Mouse (Mus musculus) ovary, adult 18-20 months (tissue): ENCODE data around the gene Dgkd.

Experiments
- DNase-seq: peaks from one replicate; pipeline ENCODE4 v3.0.0; 2022; ENCODE audit warnings: low spot score, mixed read lengths

Gene Dgkd

DNA sequence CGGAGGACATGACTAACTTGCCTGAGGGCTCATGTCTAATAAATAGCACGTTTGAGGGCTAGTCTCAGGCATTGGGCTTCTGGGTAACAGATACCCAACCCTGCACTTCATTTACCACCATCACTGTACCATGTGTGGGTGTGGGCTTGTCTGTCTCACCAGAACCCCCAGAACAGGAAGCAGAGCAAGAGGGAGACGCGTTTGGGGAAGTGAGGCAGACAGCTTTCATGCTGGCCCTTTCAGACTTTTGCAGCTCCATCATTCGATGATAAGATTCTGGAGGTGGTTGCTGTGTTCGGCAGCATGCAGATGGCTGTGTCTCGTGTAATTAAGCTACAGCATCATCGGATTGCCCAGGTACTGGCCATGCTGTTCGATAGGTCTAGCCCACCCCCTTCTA is 82.0 kb downstream of the Dgkd start:
- DNase-seq = no peak

DNA sequence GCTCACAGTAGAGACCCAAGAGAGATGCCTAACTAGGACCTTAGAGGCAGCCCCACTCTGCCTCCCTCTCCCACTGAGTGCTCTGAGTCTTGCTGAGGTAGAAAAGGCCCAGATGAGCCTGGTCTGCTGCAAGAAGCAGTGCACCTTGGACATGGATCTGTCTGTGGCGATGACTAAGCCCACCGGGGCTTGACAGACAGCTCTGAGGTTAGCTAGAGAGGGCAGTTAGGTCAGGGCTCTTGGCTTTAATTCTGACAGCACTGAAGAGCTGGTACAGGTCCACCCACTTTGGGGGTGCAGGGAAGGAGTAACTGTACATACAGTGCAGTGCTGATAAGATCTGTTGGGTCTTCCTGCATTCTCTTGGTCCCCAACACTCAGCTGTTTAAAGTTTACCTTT is 82.5 kb downstream of the Dgkd start:
- no peak for DNase-seq

DNA sequence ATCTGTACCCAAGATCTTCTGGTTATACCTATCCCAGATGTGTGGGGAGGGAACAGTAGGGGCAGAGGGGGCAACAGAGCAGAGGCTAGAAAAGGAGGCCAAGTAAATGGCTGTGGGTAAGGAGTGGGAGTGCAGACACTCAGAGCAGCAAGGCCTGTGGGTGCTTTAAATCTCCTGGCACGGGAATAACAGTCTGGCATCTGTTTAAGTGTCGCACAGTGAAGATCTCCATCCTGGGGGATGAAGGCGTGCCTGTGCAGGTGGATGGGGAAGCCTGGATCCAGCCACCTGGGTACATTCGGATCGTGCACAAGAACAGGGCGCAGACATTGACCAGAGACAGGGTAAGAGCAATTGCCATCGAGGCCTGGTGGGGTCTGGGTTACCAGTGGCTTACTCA is 83.0 kb downstream of the Dgkd start:
- no peak for DNase-seq

DNA sequence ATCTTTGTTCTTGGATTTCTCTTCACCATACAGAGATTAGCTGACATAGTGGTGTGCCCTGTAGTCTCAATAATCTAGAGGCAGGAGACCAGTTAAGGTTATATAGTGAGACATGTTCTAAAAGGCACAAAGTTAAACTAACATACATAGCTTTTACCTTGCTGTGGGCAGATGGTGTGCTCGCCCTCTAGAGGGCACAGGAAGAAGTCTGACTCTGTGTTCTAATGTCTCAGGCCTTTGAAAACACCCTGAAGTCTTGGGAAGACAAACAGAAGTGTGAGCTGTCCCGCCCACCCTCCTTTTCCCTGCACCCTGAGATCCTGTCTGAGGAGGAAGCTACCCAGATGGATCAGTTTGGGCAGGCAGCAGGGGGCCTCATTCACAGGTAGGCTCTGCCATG is 83.4 kb downstream of the Dgkd start:
- no peak for DNase-seq

DNA sequence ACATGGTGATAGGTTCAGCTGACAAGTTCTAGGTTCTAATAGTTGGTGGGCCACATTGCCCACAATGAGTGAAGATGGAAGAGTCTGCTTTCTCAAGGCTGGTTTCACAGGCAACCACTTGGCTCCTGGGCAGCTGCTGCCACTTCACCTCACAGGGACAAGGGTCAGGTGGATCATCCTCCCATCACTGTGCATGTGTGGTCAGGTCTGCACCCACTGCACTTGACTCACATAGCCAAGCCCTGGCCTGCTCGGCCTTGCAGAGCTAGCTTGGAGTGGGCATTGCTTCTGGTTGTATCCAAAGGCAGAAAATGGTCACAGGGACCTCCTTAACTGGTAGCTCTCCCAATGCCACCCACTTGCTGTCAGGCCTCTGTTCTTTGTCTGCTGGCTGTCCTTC is 88.7 kb downstream of the Dgkd start:
- no peak for DNase-seq

DNA sequence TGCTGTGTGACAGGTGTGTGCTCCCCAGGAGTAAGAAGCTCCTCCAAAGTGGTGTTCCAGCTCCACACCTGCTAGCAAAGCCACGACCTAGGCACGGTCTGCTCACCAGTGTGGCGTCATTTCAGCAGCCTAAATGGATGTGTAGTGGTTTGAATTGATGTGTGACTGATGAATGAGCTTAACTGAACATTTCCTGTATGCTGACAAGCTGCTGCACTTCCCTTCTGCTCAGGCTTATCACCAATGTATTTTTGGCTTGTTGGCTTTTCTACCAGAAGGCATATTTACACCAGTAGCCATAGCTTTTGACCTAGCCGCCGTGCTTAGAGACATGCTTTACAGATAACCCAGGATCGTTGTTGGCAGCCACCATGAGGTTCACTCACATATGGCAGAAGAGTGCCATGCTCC is 94.6 kb downstream of the Dgkd start:
- no peak for DNase-seq

DNA sequence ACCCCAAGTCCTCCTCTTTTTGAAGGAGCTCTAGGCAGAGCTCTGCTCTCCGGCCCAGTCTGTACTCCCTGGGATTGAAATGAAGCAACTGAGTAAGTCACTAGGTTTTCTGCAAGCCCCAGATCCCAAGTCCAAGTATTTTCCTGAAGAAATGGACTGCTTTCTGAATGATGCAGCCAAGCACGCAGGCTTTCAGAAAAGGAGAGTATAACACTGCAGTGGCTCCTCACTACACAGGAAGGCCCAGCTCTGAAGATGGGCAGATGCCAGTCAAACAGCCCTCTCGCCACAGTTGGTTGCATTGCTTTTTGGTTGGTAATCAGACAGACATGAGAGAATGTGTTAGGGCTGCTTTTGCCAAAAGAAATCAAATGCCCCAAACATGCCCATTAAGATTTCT is 98.6 kb downstream of the Dgkd start:
- DNase-seq = no peak

DNA sequence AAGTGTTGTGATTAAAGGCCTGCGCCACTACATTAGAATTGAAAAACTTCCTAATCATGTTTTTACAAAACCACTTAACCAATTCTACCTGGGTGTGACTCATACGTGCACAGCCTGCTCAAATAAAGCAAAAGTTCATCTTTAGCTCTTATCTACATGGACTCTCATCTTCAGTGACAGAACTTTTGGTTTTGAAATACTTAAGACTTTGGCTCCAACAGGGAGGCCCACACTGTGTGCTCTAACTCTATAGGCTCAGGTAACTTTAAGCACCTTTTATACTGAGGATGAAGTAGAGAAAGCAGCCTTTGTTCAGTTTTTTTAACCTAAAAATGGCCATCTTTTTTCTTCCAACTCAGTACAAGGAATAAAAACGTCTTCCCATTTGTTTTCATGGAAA is 100.0 kb downstream of the Dgkd start:
- DNase-seq = no peak

DNA sequence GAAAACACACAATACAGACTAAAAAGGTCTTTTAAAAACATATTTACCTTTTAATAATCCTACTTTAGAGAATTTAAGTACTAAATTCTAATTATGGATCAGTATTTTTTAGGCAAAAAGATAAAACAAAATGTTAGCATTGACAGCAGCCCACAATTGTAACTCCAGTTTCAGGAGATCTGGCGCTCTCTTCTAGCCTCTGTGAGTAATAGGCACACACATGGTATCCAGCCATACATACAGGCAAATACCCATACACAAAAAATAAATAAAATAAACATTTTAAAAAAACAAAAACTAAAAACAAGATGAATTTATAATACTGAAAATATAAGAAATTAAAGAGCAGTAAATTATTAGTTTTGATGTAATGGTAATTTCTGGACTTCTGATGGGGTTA is 105.8 kb downstream of the Dgkd start:
- no peak for DNase-seq

DNA sequence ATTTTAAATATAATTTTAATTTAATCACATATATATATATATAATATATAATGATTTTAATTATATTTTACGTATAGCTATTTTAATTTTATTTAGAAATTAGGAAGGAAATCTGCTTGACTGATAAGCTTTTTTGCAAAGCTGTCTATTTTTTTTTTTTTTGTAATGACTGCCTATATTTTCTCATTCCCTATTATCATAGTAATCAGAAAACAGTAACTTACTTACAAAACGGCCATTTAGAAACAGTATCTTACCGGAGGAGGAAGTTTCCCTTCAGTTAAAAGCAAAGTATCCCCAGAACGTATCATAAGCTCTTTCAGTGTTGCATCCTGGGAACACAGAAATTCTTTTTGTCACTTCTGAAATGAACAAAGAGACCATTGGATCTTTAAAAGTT is 106.4 kb downstream of the Dgkd start:
- DNase-seq = no peak

DNA sequence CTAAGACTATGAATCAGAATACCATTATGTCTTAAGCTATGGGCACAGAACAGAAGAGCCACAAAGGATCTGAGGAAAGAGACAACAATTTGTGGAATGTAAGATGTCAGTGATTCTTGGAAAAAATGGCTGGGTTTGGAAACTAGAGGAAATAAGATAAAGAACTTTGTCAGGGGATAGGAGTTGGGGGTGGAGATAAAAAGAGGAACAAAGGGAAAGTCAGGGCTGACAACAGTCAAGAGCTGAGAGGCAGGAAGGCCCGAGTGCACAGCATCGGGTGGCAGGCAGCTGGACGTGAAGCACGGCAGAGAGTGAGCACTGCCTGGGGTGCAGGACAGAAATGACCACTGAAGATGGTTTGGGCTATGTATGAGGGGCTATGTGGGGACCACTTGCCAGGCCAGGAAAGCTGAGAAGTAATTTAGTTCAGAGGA is 106.9 kb downstream of the Dgkd start:
- DNase-seq = no peak

DNA sequence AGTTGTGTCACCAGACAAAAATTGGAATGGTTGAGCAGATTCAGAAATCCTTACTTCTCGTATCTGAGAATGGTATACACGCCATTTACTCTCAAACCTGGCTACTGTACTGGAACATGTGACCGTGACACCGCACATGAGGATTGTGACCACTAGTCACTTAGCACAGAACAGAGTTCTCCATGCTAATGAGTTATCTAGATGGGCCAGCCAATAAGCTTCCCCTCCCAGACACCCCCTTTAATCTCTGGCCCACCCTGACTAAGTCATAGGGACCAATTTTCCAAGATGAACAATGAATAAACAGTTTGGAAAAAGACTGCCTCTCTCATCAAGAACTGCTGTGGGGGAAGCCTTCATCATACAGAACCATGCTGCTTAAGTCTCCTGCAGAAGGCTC is 107.7 kb downstream of the Dgkd start:
- no peak for DNase-seq

DNA sequence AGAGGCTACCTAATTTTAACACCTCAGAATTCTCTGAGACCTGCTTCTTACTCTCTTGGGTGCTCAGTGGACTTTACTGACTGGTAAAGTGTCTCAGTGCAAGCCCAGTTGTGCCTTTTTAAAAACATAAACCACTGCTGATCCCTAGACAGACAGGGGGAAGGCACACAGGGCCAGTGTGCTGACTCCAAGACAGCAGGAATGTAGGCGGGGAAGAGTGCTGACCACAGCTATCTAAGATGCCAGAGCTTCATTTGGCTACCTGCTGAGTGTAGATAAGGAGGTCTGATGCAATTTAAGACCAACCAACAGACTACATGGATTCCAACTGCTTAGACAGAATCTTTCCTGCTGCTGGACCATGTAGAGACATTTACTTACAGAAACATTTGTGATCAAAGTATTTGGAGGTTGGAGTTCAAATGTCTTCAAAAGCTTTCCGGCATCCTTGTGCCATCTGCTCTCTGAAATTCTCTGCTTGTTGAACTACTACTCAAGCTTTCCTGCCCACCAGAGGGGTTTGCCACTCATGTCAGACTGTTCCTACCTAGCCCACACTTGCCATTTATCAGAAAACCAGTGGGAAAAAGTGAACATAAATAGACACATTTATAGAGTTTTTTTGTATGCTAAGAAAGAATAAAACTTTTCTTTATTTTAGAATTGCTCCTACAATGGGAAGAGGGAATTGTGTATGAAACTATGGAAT is 108.5 kb downstream of the Dgkd start:
- DNase-seq = no peak

DNA sequence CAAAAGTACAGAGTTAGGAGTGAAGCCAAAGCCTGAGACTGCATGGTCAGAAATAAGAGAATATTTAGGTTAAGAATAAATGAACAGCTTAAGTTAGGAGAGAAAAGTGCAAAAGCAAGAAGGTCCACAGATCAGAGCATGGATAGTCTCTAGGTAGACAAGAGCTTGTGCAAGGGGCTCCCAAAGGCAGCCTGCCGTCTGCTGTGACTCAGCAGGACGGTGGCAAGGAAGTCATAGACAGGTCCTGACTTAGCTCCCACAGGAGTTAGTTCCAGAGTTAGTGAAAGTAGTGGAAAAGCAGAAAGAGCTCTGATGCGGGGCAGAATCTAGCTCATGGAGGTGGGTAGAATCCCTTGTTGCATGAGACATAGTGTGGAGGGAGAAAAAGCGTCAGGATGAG is 117.3 kb downstream of the Dgkd start:
- no peak for DNase-seq

DNA sequence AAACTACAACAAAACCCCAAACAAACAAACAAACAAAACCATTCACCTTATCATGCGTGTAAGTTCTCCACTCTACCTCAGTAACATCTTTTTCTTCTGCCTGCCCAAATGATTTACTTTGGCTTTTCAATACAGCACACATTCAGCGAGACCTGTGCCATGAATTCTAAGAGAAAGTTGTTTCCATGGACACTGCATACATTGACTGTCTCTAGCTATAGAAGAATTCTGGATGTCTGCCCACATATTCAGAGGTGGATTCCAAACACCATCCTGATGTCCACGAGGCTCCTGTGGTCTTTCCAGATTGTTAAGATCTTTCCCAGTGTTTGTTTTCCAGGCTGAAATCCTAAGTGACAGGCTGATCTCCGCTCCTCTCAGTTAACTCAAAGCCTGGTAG is 129.2 kb downstream of the Dgkd start:
- no peak for DNase-seq

DNA sequence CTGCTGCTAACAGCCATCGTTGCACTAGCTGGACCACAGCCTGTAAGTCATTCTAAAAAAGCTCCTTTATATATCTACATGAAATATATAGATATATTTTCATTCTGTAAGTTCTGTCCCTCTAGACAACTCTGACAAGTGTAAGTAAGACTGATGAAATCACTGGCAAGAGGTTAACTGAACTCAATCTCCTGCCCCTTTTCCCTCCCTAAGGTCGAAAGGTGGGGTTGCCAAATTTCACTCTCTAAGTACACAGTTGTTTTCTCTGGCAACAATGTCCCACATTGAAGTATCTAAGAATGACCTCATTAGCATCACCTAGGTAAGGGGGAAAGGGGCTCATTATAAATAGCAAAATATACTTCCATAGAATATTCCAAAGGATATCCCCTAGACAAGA is 139.6 kb downstream of the Dgkd start:
- DNase-seq = no peak
